Mouse (Mus musculus) liver, adult 2 months (tissue): ENCODE data around the gene Gna15. TPM values are rescaled to one million over a fixed set of nuclear protein-coding genes. Genes with fewer than 3 reads are reported as not detected.

Experiments used
- DNase-seq: peaks from one replicate; pipeline ENCODE4 v3.0.0-alpha.2; 2011; ENCODE audit warnings: low read depth, low spot score; ENCODE audit errors: extremely low read depth
- H3K27ac ChIP-seq: fragments of 200-500 bp; replicated peaks from 2 replicates; pipeline ENCODE4 v1.5.1; 2012; ENCODE audit warnings: low read depth, mild to moderate bottlenecking, control low read depth, inconsistent platforms, low read length; ENCODE audit not compliant: insufficient read depth
- H3K27me3 ChIP-seq: fragments of 200-500 bp; 2 replicates; pipeline ENCODE4 v1.6.1; 2012; ENCODE audit warnings: mild to moderate bottlenecking, moderate library complexity, low read length, inconsistent platforms; ENCODE audit not compliant: control insufficient read depth, insufficient read depth
- H3K36me3 ChIP-seq: fragments of 200-500 bp; 2 replicates; pipeline ENCODE4 v1.6.1; 2012; ENCODE audit warnings: low read length, inconsistent platforms; ENCODE audit not compliant: control insufficient read depth, insufficient read depth
- H3K4me1 ChIP-seq: fragments of 200-500 bp; 2 replicates; pipeline ENCODE4 v1.6.1; 2011; ENCODE audit warnings: low read length; ENCODE audit not compliant: control insufficient read depth, insufficient read depth
- H3K4me3 ChIP-seq: fragments of 200-500 bp; 2 replicates; pipeline ENCODE4 v1.5.1; 2011; ENCODE audit warnings: low read depth, mild to moderate bottlenecking, control low read depth, low read length, moderate library complexity; ENCODE audit not compliant: insufficient read depth
- H3K79me2 ChIP-seq: fragments of 200-500 bp; 2 replicates; pipeline ENCODE4 v1.6.1; 2012; ENCODE audit warnings: inconsistent platforms, mild to moderate bottlenecking, low read length, moderate library complexity; ENCODE audit not compliant: control insufficient read depth, insufficient read depth
- H3K9ac ChIP-seq: fragments of 200-500 bp; 2 replicates; pipeline ENCODE4 v1.6.1; 2012; ENCODE audit warnings: low read depth, mild to moderate bottlenecking, control low read depth, inconsistent platforms, low read length
- CTCF ChIP-seq: fragments of 200-500 bp; IDR thresholded peaks from 2 replicates; pipeline ENCODE4 v1.5.1; 2011; ENCODE audit warnings: low read depth, low read length, control low read depth
- POLR2A ChIP-seq: fragments of 200-500 bp; IDR thresholded peaks from 2 replicates; pipeline ENCODE4 v1.6.1; 2011; ENCODE audit warnings: low read length, control low read depth; ENCODE audit not compliant: insufficient read depth; ENCODE audit errors: extremely low read depth
- WGBS: fragments of 180-500 bp; shearing (Covaris S2); methylation state at CpG from one replicate; pipeline ENCODE4 v1.1.7; 2018; 5-methylcytosine and 5-hydroxymethylcytosine counted together
- polyA plus RNA-seq: library from polyadenylated mRNA; depleted of rRNA; stranded (reverse); fragments of >200 nt; gene quantifications from 2 replicates; pipeline ENCODE4 v1.2.3, GENCODE M21; 2012
- total RNA-seq: library from RNA; depleted of rRNA; stranded (reverse); fragments of >200 nt; gene quantifications from 2 replicates; pipeline ENCODE4 v1.2.3, GENCODE M21; 2014

Gna15 gene
- total and polyA plus RNA-seq, 2 experiments = 0.64 to 1.1 TPM

DNA sequence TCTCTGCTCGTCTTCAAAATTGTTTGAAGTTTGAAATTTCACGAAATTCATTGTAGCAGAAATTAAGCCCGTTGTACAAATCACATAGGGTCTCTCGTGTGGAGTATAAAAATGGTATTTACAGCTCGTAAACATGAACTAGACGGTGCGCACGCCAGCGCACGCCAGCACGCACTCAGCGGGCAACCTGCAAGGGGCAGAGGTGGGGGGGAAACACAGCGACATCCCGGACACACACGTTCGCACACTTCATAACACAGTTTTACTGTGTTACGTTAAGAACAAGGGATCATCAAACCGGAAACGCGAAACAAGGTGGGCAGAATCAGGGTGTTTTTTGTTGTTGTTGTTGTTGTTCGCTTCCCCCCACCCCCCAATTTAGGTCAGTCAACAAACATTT, 64.6 kb downstream of the Gna15 start:
- H3K79me2 ChIP-seq = no peaks in the 10 kb centered on the region
- DNase-seq = no peak
- no peaks in the 10 kb centered on the region for H3K4me1 ChIP-seq
- H3K27ac ChIP-seq = no peak overlapping the region
- 64% methylated on average over 21 of the region's 21 CpGs for WGBS
- no peak for TF ChIP-seq CTCF
- H3K27me3 ChIP-seq = peaks cover 25% of the 10 kb centered on the region
- no peak overlapping the region for H3K9ac ChIP-seq
- H3K4me3 ChIP-seq = no peak overlapping the region
- no peaks in the 10 kb centered on the region for H3K36me3 ChIP-seq

DNA sequence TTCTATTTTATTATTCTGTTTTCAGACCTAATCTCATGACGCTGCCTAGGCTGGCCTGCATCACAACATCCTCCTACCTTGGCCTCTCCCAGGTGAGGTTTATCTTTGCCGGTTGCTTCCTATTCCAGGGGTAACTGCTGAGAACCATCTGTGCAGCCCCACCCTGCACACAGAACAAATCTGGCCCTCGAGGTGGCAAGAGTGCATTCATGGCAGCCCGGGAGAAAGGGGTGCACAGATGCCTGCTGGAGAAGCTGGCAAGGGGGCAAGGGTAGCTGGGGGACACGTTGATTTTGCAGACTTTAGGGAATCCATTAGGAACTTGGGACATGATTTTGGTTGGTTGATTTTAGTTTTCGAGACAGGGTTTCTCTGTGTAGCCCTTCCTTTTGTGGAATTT, 65.8 kb downstream of the Gna15 start:
- no peaks in the 10 kb centered on the region for H3K4me1 ChIP-seq
- no peak overlapping the region for H3K9ac ChIP-seq
- no peak overlapping the region for H3K4me3 ChIP-seq
- no peak for TF ChIP-seq POLR2A
- no peaks in the 10 kb centered on the region for H3K79me2 ChIP-seq
- no peak for DNase-seq
- no peak overlapping the region for H3K27ac ChIP-seq
- WGBS = 81% methylated on average over 6 of the region's 6 CpGs
- H3K27me3 ChIP-seq = peaks cover 22% of the 10 kb centered on the region
- no peaks in the 10 kb centered on the region for H3K36me3 ChIP-seq

DNA sequence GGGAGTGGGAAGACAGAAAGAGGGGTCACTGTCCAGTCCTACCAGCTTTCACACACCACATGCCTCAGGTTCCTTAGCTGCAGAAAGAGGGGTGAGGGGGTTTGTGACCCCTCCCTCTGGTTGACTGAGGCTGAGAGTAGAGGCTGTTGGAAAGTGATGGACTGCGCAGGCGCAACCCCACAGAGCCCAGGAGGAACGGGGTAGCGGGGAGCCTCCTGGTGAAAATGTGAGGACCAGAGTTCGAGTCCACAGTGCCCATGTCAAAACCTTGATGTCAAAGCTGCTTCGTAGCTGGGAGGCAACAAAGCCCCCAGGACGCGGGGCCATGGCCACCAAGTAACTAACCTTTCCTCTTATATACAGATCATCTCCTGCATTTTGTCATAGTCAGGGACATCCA, 66.4 kb downstream of the Gna15 start:
- Histone ChIP-seq H3K79me2 (no peaks in the 10 kb centered on the region), H3K27me3 (peaks cover 22% of the 10 kb centered on the region)

DNA sequence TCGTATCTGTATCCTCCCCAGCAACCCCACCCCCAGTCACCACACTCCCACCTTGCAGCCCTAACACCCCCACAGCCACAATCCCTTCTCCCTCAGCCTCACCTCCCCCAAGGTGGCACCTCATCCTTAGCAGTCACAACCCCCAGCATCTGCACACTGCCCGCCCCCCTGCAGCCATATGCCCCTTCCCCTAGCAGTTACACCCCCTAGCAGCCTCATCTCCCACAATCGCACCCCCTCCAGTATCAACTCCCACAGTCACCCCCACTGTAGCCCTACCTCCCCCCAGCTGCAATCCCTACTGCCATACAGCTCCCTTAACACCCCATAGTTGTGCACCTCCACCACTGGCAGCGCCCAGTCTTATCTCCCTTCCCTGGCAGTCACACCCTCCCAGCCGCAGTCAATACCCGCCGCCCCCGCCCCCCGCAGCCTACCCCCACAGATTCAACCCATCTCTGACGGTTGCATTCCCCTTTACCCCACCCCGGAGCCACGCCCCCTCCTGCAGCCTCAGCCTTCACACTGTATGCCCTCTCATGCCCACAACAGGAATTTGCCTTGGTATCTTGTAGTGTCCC, 67.0 kb downstream of the Gna15 start:
- 57% methylated on average over 12 of the region's 12 CpGs for WGBS
- H3K4me3 ChIP-seq = no peak overlapping the region

More for the DNA sequence above, 66.4 kb downstream of the Gna15 start:
- H3K27ac ChIP-seq = no peak overlapping the region
- no peaks in the 10 kb centered on the region for H3K36me3 ChIP-seq
- no peaks in the 10 kb centered on the region for H3K4me1 ChIP-seq
- DNase-seq = no peak
- H3K4me3 ChIP-seq = no peak overlapping the region
- no peak for TF ChIP-seq CTCF
- no peak for TF ChIP-seq POLR2A
- WGBS = 87% methylated on average over 8 of the region's 8 CpGs
- H3K9ac ChIP-seq = no peak overlapping the region

DNA sequence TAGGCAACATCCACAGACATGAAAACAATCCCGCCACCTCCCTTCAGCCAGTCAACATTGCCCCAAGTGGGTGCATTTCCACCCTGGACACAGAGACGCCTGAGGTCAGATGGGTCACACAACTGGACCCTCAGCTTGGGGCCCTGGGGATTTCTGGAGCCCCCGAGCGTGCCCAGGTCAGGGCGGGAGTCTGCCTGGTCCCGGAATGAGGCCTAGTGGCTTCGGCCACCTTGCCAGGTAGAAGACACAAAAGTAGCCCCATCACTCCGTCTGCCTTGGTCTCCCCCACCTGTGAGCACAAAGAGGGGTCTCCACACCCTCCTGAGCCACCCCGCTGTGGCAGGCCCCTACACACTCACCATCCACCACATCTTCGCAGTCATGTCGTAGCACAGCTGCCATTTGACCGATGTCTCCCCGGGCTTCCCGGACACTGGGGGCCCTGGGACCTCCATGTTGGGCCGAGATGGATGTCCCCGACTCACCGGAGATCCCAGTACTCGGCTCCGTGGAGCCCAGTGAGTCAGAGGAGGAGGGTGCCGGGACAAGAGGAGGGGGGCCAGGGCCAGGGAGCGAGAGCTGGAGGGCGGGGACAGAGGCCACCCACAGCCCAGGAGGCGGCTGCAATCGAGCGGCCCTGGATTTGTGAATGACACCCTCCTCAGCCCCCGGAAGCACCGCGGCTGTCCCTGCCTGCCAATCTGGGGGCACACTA, 68.7 kb downstream of the Gna15 start, which contains the start of gene Nfic:
Nfic (minus strand) TSS at position 455 of the 715 bp plus-strand sequence.
- no peak within 1 kb of the TSS for H3K4me3 ChIP-seq
- H3K9ac ChIP-seq = no peak within 1 kb of the TSS
- H3K27ac ChIP-seq = no peak within 1 kb of the TSS
- DNase-seq = no peak
- no peaks in the 10 kb centered on the region for H3K4me1 ChIP-seq
- TF ChIP-seq CTCF = no peak
- no peak for TF ChIP-seq POLR2A
- WGBS = 63% methylated on average over 28 of the region's 28 CpGs
- H3K36me3 ChIP-seq = no peaks in the 10 kb centered on the region
- H3K27me3 ChIP-seq = peaks cover 25% of the 10 kb centered on the region
- H3K79me2 ChIP-seq = no peaks in the 10 kb centered on the region

More for the DNA sequence above, 67.0 kb downstream of the Gna15 start:
- Histone ChIP-seq H3K4me1 (no peaks in the 10 kb centered on the region), H3K9ac (no peak overlapping the region), H3K36me3 (no peaks in the 10 kb centered on the region), H3K79me2 (no peaks in the 10 kb centered on the region), H3K27me3 (peaks cover 23% of the 10 kb centered on the region), H3K27ac (no peak overlapping the region)
- DNase-seq = no peak
- no peak for TF ChIP-seq CTCF
- TF ChIP-seq POLR2A = no peak

DNA sequence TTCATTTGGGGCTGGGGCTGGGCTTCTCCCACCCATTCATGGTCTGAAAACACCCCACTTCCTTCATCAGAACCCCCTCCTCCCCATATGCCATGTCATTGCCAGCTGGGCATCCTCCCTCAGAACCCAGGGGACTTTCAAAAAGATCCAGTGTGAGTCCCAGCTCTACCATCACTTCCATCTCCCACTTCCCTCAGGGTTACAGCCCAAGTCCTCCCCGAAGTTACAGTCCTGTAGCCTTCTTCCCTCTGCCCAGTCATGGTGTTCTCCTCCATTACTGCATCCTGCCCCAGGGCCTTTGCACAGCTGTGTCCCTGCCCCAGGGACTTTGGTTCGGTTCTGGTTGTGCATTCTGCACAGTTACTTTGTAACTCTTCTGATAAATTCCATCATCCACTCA, 69.9 kb downstream of the Gna15 start:
- DNase-seq = no peak

More for the DNA sequence above, 69.9 kb downstream of the Gna15 start:
- TF ChIP-seq CTCF = no peak
- H3K27ac ChIP-seq = no peak overlapping the region
- 71% methylated on average over 2 of the region's 2 CpGs for WGBS
- H3K79me2 ChIP-seq = no peaks in the 10 kb centered on the region
- no peaks in the 10 kb centered on the region for H3K4me1 ChIP-seq
- H3K27me3 ChIP-seq = peaks cover 21% of the 10 kb centered on the region
- H3K36me3 ChIP-seq = no peaks in the 10 kb centered on the region
- H3K4me3 ChIP-seq = no peak overlapping the region
- H3K9ac ChIP-seq = no peak overlapping the region
